Mouse (Mus musculus) limb, embryonic 11.5 days (tissue): ENCODE data around the gene Eif1b. TPM values are rescaled to one million over a fixed set of nuclear protein-coding genes. Genes with fewer than 3 reads are reported as not detected.

Experiments used
- ATAC-seq: fragments of 200-750 bp; cut with Nextera tagmentation; 2 replicates; pipeline ENCODE4 v1.8.0; 2017; ENCODE audit warnings: low read depth; ENCODE audit not compliant: insufficient number of reproducible peaks, low FRiP score, low TSS enrichment
- DNase-seq: peaks from one replicate; pipeline ENCODE4 v3.0.0-alpha.2; 2015; ENCODE audit warnings: low spot score
- H3K27ac ChIP-seq: fragments of 300-500 bp; sonication (generic); replicated peaks from 2 replicates; pipeline ENCODE4 v1.5.1; 2014; ENCODE audit warnings: low read depth, mild to moderate bottlenecking, low read length
- H3K27me3 ChIP-seq: fragments of 300-500 bp; sonication (generic); 2 replicates; pipeline ENCODE4 v1.6.1; 2014; ENCODE audit warnings: mild to moderate bottlenecking, low read length, mixed read lengths; ENCODE audit not compliant: control insufficient read depth, insufficient read depth
- H3K36me3 ChIP-seq: fragments of 300-500 bp; sonication (generic); 2 replicates; pipeline ENCODE4 v1.6.1; 2014; ENCODE audit warnings: mild to moderate bottlenecking, low read length, moderate library complexity, mixed read lengths; ENCODE audit not compliant: control insufficient read depth, insufficient read depth
- H3K4me1 ChIP-seq: fragments of 300-500 bp; sonication (generic); 2 replicates; pipeline ENCODE4 v1.6.1; 2014; ENCODE audit warnings: low read length, mixed read lengths; ENCODE audit not compliant: control insufficient read depth, insufficient read depth
- H3K4me2 ChIP-seq: fragments of 300-500 bp; sonication (generic); 2 replicates; pipeline ENCODE4 v1.6.1; 2014; ENCODE audit warnings: low read depth, mild to moderate bottlenecking, moderate library complexity; ENCODE audit not compliant: severe bottlenecking
- H3K4me3 ChIP-seq: fragments of 300-500 bp; sonication (generic); 2 replicates; pipeline ENCODE4 v1.5.1; 2014; ENCODE audit warnings: low read depth, low read length
- H3K9ac ChIP-seq: fragments of 300-500 bp; sonication (generic); 2 replicates; pipeline ENCODE4 v1.6.1; 2014; ENCODE audit warnings: mild to moderate bottlenecking, low read length
- H3K9me3 ChIP-seq: fragments of 300-500 bp; sonication (generic); 2 replicates; pipeline ENCODE4 v1.6.1; 2016; ENCODE audit warnings: low read length; ENCODE audit not compliant: control insufficient read depth
- WGBS: fragments of 180-500 bp; shearing (Covaris S2); extraction: QIAGEN DNeasy Blood & Tissue Kit; methylation state at CpG from one replicate; pipeline ENCODE4 v1.1.7; 2014; 5-methylcytosine and 5-hydroxymethylcytosine counted together
- polyA plus RNA-seq: library from polyadenylated mRNA; unstranded; fragments of >200 nt; fragmentation: Nextera tagmentation; extraction: Ambion mirVana; gene quantifications from 2 replicates; pipeline ENCODE4 v1.2.1, GENCODE M21; 2014

Eif1b gene
- polyA plus RNA-seq, 1 experiment from 2014 or later = 229 TPM

DNA sequence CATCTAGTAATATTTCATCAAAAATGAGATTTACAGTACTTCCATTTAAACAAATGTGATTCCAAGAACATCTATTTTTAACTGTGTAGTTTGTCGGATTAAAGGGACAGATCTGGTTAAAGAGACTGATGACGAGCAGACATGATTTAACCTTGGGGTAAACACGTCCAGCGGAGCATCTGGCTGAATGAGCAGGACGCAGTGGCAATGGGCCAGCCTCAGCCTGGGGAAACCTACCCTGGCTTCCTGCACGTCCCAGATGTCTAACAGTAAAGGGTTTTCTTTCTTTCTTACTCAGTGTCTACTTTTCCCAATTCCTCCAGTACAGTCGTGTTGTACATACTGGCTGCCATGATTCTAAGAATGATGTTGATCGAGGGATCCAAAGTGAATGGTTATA is 5.0 kb upstream of the Eif1b start:
- Histone ChIP-seq H3K36me3 (no peaks in the 10 kb centered on the region), H3K4me2 (no peak overlapping the region), H3K9ac (no peak overlapping the region), H3K4me1 (no peaks in the 10 kb centered on the region), H3K9me3 (no peaks in the 10 kb centered on the region), H3K4me3 (no peak overlapping the region), H3K27ac (no peak overlapping the region), H3K27me3 (no peaks in the 10 kb centered on the region)
- ATAC-seq = no peak
- WGBS = 84% methylated on average over 8 of the region's 8 CpGs
- DNase-seq = no peak

GRCm38 (mm10) chr9:120491509-120491908 is 523 bp upstream of the Eif1b start:
- H3K4me2 ChIP-seq = peak overlapping the region; percentile 77
- DNase-seq = no peak
- no peaks in the 10 kb centered on the region for H3K4me1 ChIP-seq
- H3K27me3 ChIP-seq = no peaks in the 10 kb centered on the region
- H3K27ac ChIP-seq = no peak overlapping the region
- 88% methylated on average over 3 of the region's 3 CpGs for WGBS
- no peak for ATAC-seq
- H3K9me3 ChIP-seq = no peaks in the 10 kb centered on the region
- H3K9ac ChIP-seq = no peak overlapping the region; the same call in 1 of the 2 replicates
- H3K36me3 ChIP-seq = peaks cover 13% of the 10 kb centered on the region
- H3K4me3 ChIP-seq = peak overlapping the region; percentile 84; the same call in 1 of the 2 replicates

GRCm38 (mm10) chr9:120492400-120493351 is 644 bp downstream of the Eif1b start:
- ATAC-seq (peak; percentile 76), DNase-seq (peak; percentile 82)
- under 1% methylated on average over 97 of the region's 97 CpGs for WGBS
- peaks cover 13% of the 10 kb centered on the region for H3K36me3 ChIP-seq
- no peaks in the 10 kb centered on the region for H3K9me3 ChIP-seq
- no peaks in the 10 kb centered on the region for H3K4me1 ChIP-seq
- H3K9ac ChIP-seq = peak overlapping the region; percentile 99
- H3K27me3 ChIP-seq = no peaks in the 10 kb centered on the region
- H3K4me2 ChIP-seq = peak overlapping the region; percentile 77
- peak overlapping the region; percentile 84 for H3K4me3 ChIP-seq
- H3K27ac ChIP-seq = peak overlapping the region; percentile 80

DNA sequence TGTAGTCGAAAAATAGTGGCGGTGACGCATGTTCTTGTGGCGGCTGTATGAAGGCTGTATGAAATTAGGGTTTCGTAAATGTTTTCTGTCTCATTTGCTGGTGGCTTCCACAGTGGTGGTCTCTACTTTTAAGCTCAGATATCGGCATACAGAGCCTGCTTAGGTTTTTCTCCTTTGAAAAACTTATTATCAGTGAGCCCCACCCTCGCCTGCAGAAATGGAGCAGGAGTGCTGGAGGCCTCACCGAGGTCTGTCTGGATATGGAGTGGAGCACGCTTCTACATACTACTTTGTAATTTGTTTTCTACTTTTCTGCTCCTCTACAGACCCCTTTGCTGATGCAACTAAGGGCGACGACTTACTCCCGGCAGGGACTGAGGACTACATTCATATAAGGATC is 1.7 kb downstream of the Eif1b start:
- Histone ChIP-seq H3K4me1 (no peaks in the 10 kb centered on the region), H3K36me3 (peaks cover 13% of the 10 kb centered on the region), H3K4me3 (peak overlapping the region; percentile 84), H3K27me3 (no peaks in the 10 kb centered on the region), H3K27ac (no peak overlapping the region), H3K9me3 (no peaks in the 10 kb centered on the region), H3K9ac (no peak overlapping the region), H3K4me2 (peak overlapping the region; percentile 77)
- DNase-seq = no peak
- 82% methylated on average over 12 of the region's 12 CpGs for WGBS
- no peak for ATAC-seq

GRCm38 (mm10) chr9:120496691-120497090 is 4.7 kb downstream of the Eif1b start:
- 6% methylated on average over 3 of the region's 3 CpGs for WGBS
- Histone ChIP-seq H3K4me2 (no peak overlapping the region), H3K4me3 (no peak overlapping the region), H3K4me1 (no peaks in the 10 kb centered on the region), H3K27me3 (no peaks in the 10 kb centered on the region), H3K27ac (no peak overlapping the region), H3K9me3 (no peaks in the 10 kb centered on the region), H3K9ac (no peak overlapping the region), H3K36me3 (peaks cover 13% of the 10 kb centered on the region)
- peak; percentile 80 for DNase-seq
- ATAC-seq = no peak

GRCm38 (mm10) chr9:120497983-120498382 is 6.0 kb downstream of the Eif1b start:
- DNase-seq = no peak
- no peak overlapping the region for H3K9ac ChIP-seq
- peaks cover 13% of the 10 kb centered on the region for H3K36me3 ChIP-seq
- WGBS = 86% methylated on average over 5 of the region's 5 CpGs
- H3K4me1 ChIP-seq = no peaks in the 10 kb centered on the region
- H3K9me3 ChIP-seq = no peaks in the 10 kb centered on the region
- H3K4me2 ChIP-seq = no peak overlapping the region
- ATAC-seq = no peak
- H3K27ac ChIP-seq = no peak overlapping the region
- H3K27me3 ChIP-seq = no peaks in the 10 kb centered on the region
- no peak overlapping the region for H3K4me3 ChIP-seq

DNA sequence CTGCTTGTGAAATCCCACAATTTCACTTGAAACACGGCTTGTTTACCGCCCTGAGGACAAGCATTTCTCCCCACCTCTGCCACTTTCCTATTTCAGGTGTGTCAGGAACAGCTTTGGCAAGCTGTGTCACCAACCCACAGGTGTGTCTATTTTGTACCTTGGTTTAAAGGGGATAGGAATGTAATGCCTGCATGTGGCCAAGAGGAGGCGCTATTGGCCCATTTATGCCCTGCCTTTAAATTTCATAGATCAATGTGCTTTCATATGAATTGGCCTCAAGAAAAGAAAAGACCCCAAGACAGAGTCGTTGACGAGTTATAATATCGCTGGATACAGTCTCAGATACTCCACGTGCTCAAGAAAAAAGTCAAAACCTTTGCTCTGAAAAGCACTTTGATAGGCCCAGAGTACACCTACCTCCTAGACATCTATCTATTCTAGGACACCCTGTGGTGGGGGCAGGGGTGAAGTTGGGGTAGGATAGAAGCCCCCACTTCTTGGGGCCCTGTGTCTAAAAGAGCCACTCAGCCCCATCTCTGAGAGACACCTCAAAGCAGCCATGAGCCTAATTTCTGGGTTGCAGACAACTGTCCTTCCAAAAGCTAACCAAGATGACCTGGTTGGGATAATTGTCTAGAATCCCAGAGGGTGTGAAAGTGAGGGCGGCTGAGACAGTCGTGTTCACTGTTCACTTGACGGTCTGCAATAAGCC is 9.3 kb downstream of the Eif1b start:
- no peaks in the 10 kb centered on the region for H3K9me3 ChIP-seq
- peak; percentile 58 for DNase-seq
- WGBS = 39% methylated on average over 10 of the region's 10 CpGs
- H3K9ac ChIP-seq = no peak overlapping the region
- no peaks in the 10 kb centered on the region for H3K36me3 ChIP-seq
- no peaks in the 10 kb centered on the region for H3K27me3 ChIP-seq
- no peak overlapping the region for H3K4me3 ChIP-seq
- no peak overlapping the region for H3K27ac ChIP-seq
- ATAC-seq = no peak
- H3K4me1 ChIP-seq = no peaks in the 10 kb centered on the region
- no peak overlapping the region for H3K4me2 ChIP-seq

DNA sequence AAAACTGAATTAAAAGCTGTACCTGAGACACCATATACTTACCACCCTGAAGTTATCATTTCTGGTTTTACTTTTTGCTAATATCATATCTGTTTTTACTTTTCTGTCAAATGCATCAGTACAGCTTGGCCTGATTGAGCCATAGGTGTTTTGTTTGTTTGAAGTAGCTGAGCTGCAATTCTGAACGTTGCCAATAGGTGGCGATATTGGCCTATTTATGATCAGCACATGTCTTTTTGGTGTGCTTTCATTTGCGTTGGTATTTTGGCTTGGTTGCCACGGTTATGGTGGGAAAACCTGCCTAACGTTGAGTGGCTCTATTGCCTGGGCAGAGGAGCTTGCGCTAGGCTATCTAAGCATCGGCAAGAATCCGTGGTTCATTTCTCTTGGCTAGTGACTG is 10.0 kb downstream of the Eif1b start:
- no peaks in the 10 kb centered on the region for H3K4me1 ChIP-seq
- WGBS = 12% methylated on average over 8 of the region's 8 CpGs
- DNase-seq (peak; percentile 94), ATAC-seq (0 out of 2 replicates have a peak, but pooled peaks have one; percentile 51)
- no peaks in the 10 kb centered on the region for H3K36me3 ChIP-seq
- no peaks in the 10 kb centered on the region for H3K9me3 ChIP-seq
- H3K27ac ChIP-seq = no peak overlapping the region
- H3K4me3 ChIP-seq = no peak overlapping the region
- H3K27me3 ChIP-seq = no peaks in the 10 kb centered on the region
- H3K9ac ChIP-seq = no peak overlapping the region
- H3K4me2 ChIP-seq = no peak overlapping the region
